Mouse (Mus musculus) neural tube, embryonic 11.5 days (tissue): ENCODE measurements at regions not wholly inside any gene's neighbourhood (a gene's known extent, or its start where the extent isn't known, plus 50 kb on each side); places are given as distances from the start of the nearest gene placed in this dataset.

Experiments
- ATAC-seq: fragments of 200-750 bp; cut with Nextera tagmentation; 2 replicates; pipeline ENCODE4 v1.8.0; 2017; ENCODE audit warnings: moderate number of reproducible peaks, mild to moderate bottlenecking, moderate TSS enrichment, moderate library complexity; ENCODE audit not compliant: insufficient read depth, low FRiP score, low TSS enrichment
- DNase-seq: peaks from one replicate; pipeline ENCODE4 v3.0.0-alpha.2; 2015; ENCODE audit warnings: low spot score
- H3K27ac ChIP-seq: fragments of 300-500 bp; sonication (generic); 2 replicates; pipeline ENCODE4 v1.5.1; 2014; ENCODE audit warnings: low read depth, mild to moderate bottlenecking, low read length
- H3K27me3 ChIP-seq: fragments of 300-500 bp; sonication (generic); 2 replicates; pipeline ENCODE4 v1.6.1; 2014; ENCODE audit warnings: mild to moderate bottlenecking, low read length, mixed read lengths; ENCODE audit not compliant: control insufficient read depth, insufficient read depth
- H3K36me3 ChIP-seq: fragments of 300-500 bp; sonication (generic); 2 replicates; pipeline ENCODE4 v1.6.1; 2014; ENCODE audit warnings: mild to moderate bottlenecking, low read length, moderate library complexity, mixed read lengths; ENCODE audit not compliant: control insufficient read depth, insufficient read depth
- H3K4me1 ChIP-seq: fragments of 300-500 bp; sonication (generic); 2 replicates; pipeline ENCODE4 v1.6.1; 2014; ENCODE audit warnings: low read length, mixed read lengths; ENCODE audit not compliant: control insufficient read depth, insufficient read depth
- H3K4me2 ChIP-seq: fragments of 300-500 bp; sonication (generic); 2 replicates; pipeline ENCODE4 v1.6.1; 2014; ENCODE audit warnings: low read depth, mild to moderate bottlenecking, moderate library complexity
- H3K4me3 ChIP-seq: fragments of 300-500 bp; sonication (generic); 2 replicates; pipeline ENCODE4 v1.5.1; 2014; ENCODE audit warnings: low read depth, low read length
- H3K9ac ChIP-seq: fragments of 300-500 bp; sonication (generic); 2 replicates; pipeline ENCODE4 v1.6.1; 2014; ENCODE audit warnings: mild to moderate bottlenecking, low read length
- H3K9me3 ChIP-seq: fragments of 300-500 bp; sonication (generic); 2 replicates; pipeline ENCODE4 v1.6.1; 2016; ENCODE audit warnings: low read length; ENCODE audit not compliant: control insufficient read depth
- WGBS: fragments of 180-500 bp; shearing (Covaris S2); extraction: QIAGEN DNeasy Blood & Tissue Kit; methylation state at CpG from one replicate; pipeline ENCODE4 v1.1.7; 2014; 5-methylcytosine and 5-hydroxymethylcytosine counted together

GRCm38 (mm10) chr6:147329201-147329600 is 65.2 kb upstream of the Pthlh start:
- H3K9me3 ChIP-seq, result no peaks in the 10 kb centered on the region
- WGBS, result 85% methylated on average over 5 of the region's 5 CpGs
- H3K4me1 ChIP-seq, result no peaks in the 10 kb centered on the region
- H3K36me3 ChIP-seq, result no peaks in the 10 kb centered on the region
- no peak overlapping the region for H3K9ac ChIP-seq
- H3K27ac ChIP-seq, result no peak overlapping the region
- H3K4me3 ChIP-seq, result no peak overlapping the region
- H3K4me2 ChIP-seq, result no peak overlapping the region
- DNase-seq (no peak), ATAC-seq (no peak)
- no peaks in the 10 kb centered on the region for H3K27me3 ChIP-seq

- no peaks in the 10 kb centered on the region for H3K36me3 ChIP-seq
- DNase-seq (no peak), ATAC-seq (no peak)
- no peak overlapping the region for H3K27ac ChIP-seq
- no peak overlapping the region for H3K4me2 ChIP-seq
- WGBS, result 89% methylated on average over 2 of the region's 2 CpGs
- no peaks in the 10 kb centered on the region for H3K27me3 ChIP-seq
- no peaks in the 10 kb centered on the region for H3K4me1 ChIP-seq
- no peak overlapping the region for H3K9ac ChIP-seq
- H3K9me3 ChIP-seq, result no peaks in the 10 kb centered on the region
- H3K4me3 ChIP-seq, result no peak overlapping the region
Measured at GRCm38 (mm10) chr6:147324336-147324735, 60.4 kb upstream of the Pthlh start.

- Histone ChIP-seq H3K9ac (no peak overlapping the region), H3K9me3 (no peaks in the 10 kb centered on the region), H3K4me2 (no peak overlapping the region), H3K36me3 (no peaks in the 10 kb centered on the region), H3K4me3 (no peak overlapping the region), H3K4me1 (no peaks in the 10 kb centered on the region), H3K27me3 (no peaks in the 10 kb centered on the region), H3K27ac (no peak overlapping the region)
- WGBS, result 88% methylated on average over 2 of the region's 2 CpGs
- DNase-seq (no peak), ATAC-seq (no peak)
Measured at GRCm38 (mm10) chr6:147318106-147318505, 54.1 kb upstream of the Pthlh start.

GRCm38 (mm10) chr6:147316702-147317468 is 52.9 kb upstream of the Pthlh start:
- DNase-seq, result no peak

GRCm38 (mm10) chr6:147316140-147316539 is 52.2 kb upstream of the Pthlh start:
- Histone ChIP-seq H3K27me3 (no peaks in the 10 kb centered on the region), H3K9me3 (no peaks in the 10 kb centered on the region), H3K36me3 (no peaks in the 10 kb centered on the region), H3K4me1 (no peaks in the 10 kb centered on the region), H3K4me3 (no peak overlapping the region), H3K9ac (no peak overlapping the region), H3K27ac (no peak overlapping the region), H3K4me2 (no peak overlapping the region)
- DNase-seq (no peak), ATAC-seq (no peak)
- WGBS, result 85% methylated on average over 3 of the region's 3 CpGs

More at GRCm38 (mm10) chr6:147316702-147317468, 52.9 kb upstream of the Pthlh start:
- WGBS, result 83% methylated on average over 11 of the region's 11 CpGs
- no peak for ATAC-seq
- no peaks in the 10 kb centered on the region for H3K36me3 ChIP-seq
- no peak overlapping the region for H3K4me2 ChIP-seq
- H3K9ac ChIP-seq, result no peak overlapping the region
- H3K27me3 ChIP-seq, result no peaks in the 10 kb centered on the region
- no peaks in the 10 kb centered on the region for H3K4me1 ChIP-seq
- no peak overlapping the region for H3K4me3 ChIP-seq
- no peaks in the 10 kb centered on the region for H3K9me3 ChIP-seq
- H3K27ac ChIP-seq, result no peak overlapping the region

GRCm38 (mm10) chr6:147315207-147315606 is 51.2 kb upstream of the Pthlh start:
- 96% methylated on average over 5 of the region's 5 CpGs for WGBS

More at GRCm38 (mm10) chr6:147315207-147315606, 51.2 kb upstream of the Pthlh start:
- DNase-seq, result no peak
- Histone ChIP-seq H3K36me3 (no peaks in the 10 kb centered on the region), H3K9me3 (no peaks in the 10 kb centered on the region), H3K4me1 (no peaks in the 10 kb centered on the region), H3K9ac (no peak overlapping the region), H3K27ac (no peak overlapping the region), H3K27me3 (no peaks in the 10 kb centered on the region), H3K4me3 (no peak overlapping the region), H3K4me2 (no peak overlapping the region)
- no peak for ATAC-seq
